Mouse (Mus musculus) testis, adult 2 months (tissue): ENCODE data around the gene Gm21987. TPM values are rescaled to one million over a fixed set of nuclear protein-coding genes. Genes with fewer than 3 reads are reported as not detected.

Source experiments
- H3K27ac ChIP-seq: fragments of 200-500 bp; 2 replicates; pipeline ENCODE4 v1.5.1; 2012; ENCODE audit warnings: low read depth, low read length; ENCODE audit not compliant: control insufficient read depth, insufficient read depth
- H3K27me3 ChIP-seq: fragments of 200-500 bp; 2 replicates; pipeline ENCODE4 v1.6.1; 2012; ENCODE audit warnings: mild to moderate bottlenecking, low read length, moderate library complexity; ENCODE audit not compliant: control insufficient read depth, insufficient read depth
- H3K36me3 ChIP-seq: fragments of 200-500 bp; 2 replicates; pipeline ENCODE4 v1.6.1; 2012; ENCODE audit warnings: mild to moderate bottlenecking, low read length; ENCODE audit not compliant: control insufficient read depth, insufficient read depth
- H3K4me1 ChIP-seq: fragments of 200-500 bp; 2 replicates; pipeline ENCODE4 v1.6.1; 2012; ENCODE audit warnings: low read length; ENCODE audit not compliant: control insufficient read depth, insufficient read depth
- H3K4me3 ChIP-seq: fragments of 200-500 bp; 2 replicates; pipeline ENCODE4 v1.5.1; 2012; ENCODE audit warnings: low read depth, mild to moderate bottlenecking, low read length, moderate library complexity, mixed read lengths; ENCODE audit not compliant: control insufficient read depth
- CTCF ChIP-seq: fragments of 200-500 bp; IDR thresholded peaks from 2 replicates; pipeline ENCODE4 v1.5.1; 2012; ENCODE audit warnings: low read depth, mild to moderate bottlenecking, inconsistent platforms, low read length, moderate library complexity; ENCODE audit not compliant: control insufficient read depth, insufficient read depth, insufficient replicate concordance
- POLR2A ChIP-seq: fragments of 200-500 bp; IDR thresholded peaks from 2 replicates; pipeline ENCODE4 v1.6.1; 2012; ENCODE audit warnings: low read depth, mild to moderate bottlenecking, inconsistent platforms, low read length, moderate library complexity; ENCODE audit not compliant: control insufficient read depth
- polyA plus RNA-seq: library from polyadenylated mRNA; depleted of rRNA; stranded (reverse); fragments of >200 nt; gene quantifications from 2 replicates; pipeline ENCODE4 v1.2.3, GENCODE M21; 2012

Gene Gm21987
- polyA plus RNA-seq, 1 experiment, result not detected

GRCm38 (mm10) chr16:38388757-38389156 lies 41.9 kb downstream of the Gm21987 start:
- Histone ChIP-seq H3K36me3 (no peaks in the 10 kb centered on the region), H3K4me1 (peaks cover 2% of the 10 kb centered on the region; the same call in 1 of the 2 replicates), H3K27me3 (no peaks in the 10 kb centered on the region), H3K27ac (no peak overlapping the region), H3K4me3 (no peak overlapping the region)
- TF ChIP-seq POLR2A (no peak), CTCF (no peak)

- Histone ChIP-seq H3K27ac (no peak overlapping the region), H3K27me3 (no peaks in the 10 kb centered on the region), H3K36me3 (no peaks in the 10 kb centered on the region), H3K4me3 (no peak overlapping the region), H3K4me1 (peaks cover 2% of the 10 kb centered on the region; the same call in 1 of the 2 replicates)
- TF ChIP-seq POLR2A (no peak), CTCF (no peak)
Measured at GRCm38 (mm10) chr16:38389284-38389893, 42.5 kb downstream of the Gm21987 start.

GRCm38 (mm10) chr16:38390322-38390721 lies 43.5 kb downstream of the Gm21987 start:
- TF ChIP-seq POLR2A (no peak), CTCF (no peak)

GRCm38 (mm10) chr16:38392126-38392894 lies 45.5 kb downstream of the Gm21987 start:
- TF ChIP-seq POLR2A (no peak), CTCF (no peak)
- H3K27ac ChIP-seq, result no peak overlapping the region
- H3K27me3 ChIP-seq, result no peaks in the 10 kb centered on the region
- H3K36me3 ChIP-seq, result no peaks in the 10 kb centered on the region
- peak overlapping the region; percentile 81 for H3K4me3 ChIP-seq
- peaks cover 2% of the 10 kb centered on the region; the same call in 1 of the 2 replicates for H3K4me1 ChIP-seq

More at GRCm38 (mm10) chr16:38390322-38390721, 43.5 kb downstream of the Gm21987 start:
- Histone ChIP-seq H3K4me3 (no peak overlapping the region), H3K27me3 (no peaks in the 10 kb centered on the region), H3K36me3 (no peaks in the 10 kb centered on the region), H3K4me1 (peaks cover 2% of the 10 kb centered on the region; the same call in 1 of the 2 replicates), H3K27ac (no peak overlapping the region)

- no peaks in the 10 kb centered on the region for H3K36me3 ChIP-seq
- H3K27ac ChIP-seq, result no peak overlapping the region
- H3K4me1 ChIP-seq, result peaks cover 4% of the 10 kb centered on the region; the same call in 1 of the 2 replicates
- no peak overlapping the region for H3K4me3 ChIP-seq
- no peaks in the 10 kb centered on the region for H3K27me3 ChIP-seq
- no peak for TF ChIP-seq CTCF
- TF ChIP-seq POLR2A, result no peak
Measured at GRCm38 (mm10) chr16:38394191-38394618, 47.4 kb downstream of the Gm21987 start.

DNA sequence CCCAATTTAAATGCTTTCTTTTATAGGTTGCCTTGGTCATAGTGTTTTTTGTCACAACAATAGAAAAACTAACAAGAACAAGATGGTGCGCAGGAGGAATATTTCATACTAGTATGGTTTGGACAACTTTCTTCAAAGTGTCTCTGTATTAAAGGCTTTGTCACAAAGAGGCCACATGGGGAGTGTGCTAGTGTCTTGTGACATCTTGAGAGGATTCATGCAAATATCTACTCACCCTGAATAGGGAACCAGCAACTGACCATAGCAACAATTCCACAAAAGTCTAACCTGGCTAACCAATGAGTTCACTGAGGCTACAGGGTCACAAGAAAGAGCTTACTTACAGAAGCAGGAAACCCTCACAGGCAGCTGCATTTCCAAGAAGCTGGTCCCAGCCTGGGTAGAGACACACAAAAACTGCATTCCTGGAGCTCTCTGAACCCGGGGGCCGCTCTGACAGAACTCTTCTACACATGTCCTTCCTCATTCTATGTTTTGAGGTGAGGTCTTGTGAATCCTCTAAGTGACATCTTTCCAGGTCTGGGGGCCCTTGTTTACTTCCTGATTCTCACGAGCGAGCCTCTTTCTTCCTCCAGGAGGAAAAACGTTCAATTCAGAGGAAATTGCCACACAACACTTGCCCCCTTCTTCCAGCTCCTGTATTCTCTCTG lies 48.4 kb downstream of the Gm21987 start:
- H3K36me3 ChIP-seq, result no peaks in the 10 kb centered on the region
- TF ChIP-seq POLR2A, result no peak
- no peak for TF ChIP-seq CTCF
- H3K27ac ChIP-seq, result no peak overlapping the region
- no peaks in the 10 kb centered on the region for H3K27me3 ChIP-seq
- H3K4me3 ChIP-seq, result no peak overlapping the region
- H3K4me1 ChIP-seq, result peaks cover 10% of the 10 kb centered on the region

DNA sequence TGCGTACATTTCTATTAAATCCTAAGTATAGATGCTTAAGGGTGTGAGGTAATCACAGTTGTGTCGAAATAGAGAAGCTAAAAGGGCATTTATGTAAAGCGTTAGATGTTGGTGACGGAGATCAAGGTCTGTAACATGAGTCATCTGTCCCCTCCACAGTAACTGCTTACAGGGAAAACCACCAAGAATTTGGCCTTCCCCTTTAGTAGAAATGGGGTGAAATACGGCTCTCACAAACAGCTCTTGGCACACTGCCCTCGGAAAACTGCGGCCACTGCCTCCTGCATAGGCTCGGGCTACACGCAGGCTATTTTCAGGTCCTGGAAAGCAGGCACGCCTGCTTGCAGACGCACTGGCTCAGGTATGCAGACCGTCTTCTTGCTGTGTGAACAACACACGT lies 49.3 kb downstream of the Gm21987 start:
- Histone ChIP-seq H3K4me3 (no peak overlapping the region), H3K4me1 (peaks cover 10% of the 10 kb centered on the region), H3K27ac (no peak overlapping the region), H3K27me3 (no peaks in the 10 kb centered on the region), H3K36me3 (no peaks in the 10 kb centered on the region)
- TF ChIP-seq CTCF (no peak), POLR2A (no peak)
